Mouse (Mus musculus) macrophage (primary cell): ENCODE data around the gene Nup210l. TPM values are rescaled to one million over a fixed set of nuclear protein-coding genes. Genes with fewer than 3 reads are reported as not detected.

Experiments used
- H3K27ac ChIP-seq: fragments of 350-480 bp; formaldehyde crosslinking; 2 replicates; pipeline ENCODE4 v1.9.0; 2021
- H3K36me3 ChIP-seq: fragments of 350-480 bp; formaldehyde crosslinking; 2 replicates; pipeline ENCODE4 v1.9.0; 2021; ENCODE audit errors: inconsistent target
- H3K4me3 ChIP-seq: fragments of 350-480 bp; formaldehyde crosslinking; 2 replicates; pipeline ENCODE4 v1.9.0; 2021; ENCODE audit errors: inconsistent target
- H3K79me2 ChIP-seq: fragments of 350-480 bp; formaldehyde crosslinking; 2 replicates; pipeline ENCODE4 v1.9.0; 2021; ENCODE audit errors: inconsistent target
- WGBS: methylation state at CpG from one replicate; pipeline ENCODE4 v1.1.7; 2026; ENCODE audit warnings: inconsistent platforms; ENCODE audit not compliant: missing documents; 5-methylcytosine and 5-hydroxymethylcytosine counted together
- polyA plus RNA-seq: library from polyadenylated mRNA; stranded (reverse); fragments of 250-400 nt; gene quantifications from 3 replicates; pipeline ENCODE4 v1.2.4, GENCODE M21; 2018; ENCODE audit warnings: inconsistent platforms

The Nup210l gene
- polyA plus RNA-seq, 1 experiment from 2014 or later, result not detected

DNA sequence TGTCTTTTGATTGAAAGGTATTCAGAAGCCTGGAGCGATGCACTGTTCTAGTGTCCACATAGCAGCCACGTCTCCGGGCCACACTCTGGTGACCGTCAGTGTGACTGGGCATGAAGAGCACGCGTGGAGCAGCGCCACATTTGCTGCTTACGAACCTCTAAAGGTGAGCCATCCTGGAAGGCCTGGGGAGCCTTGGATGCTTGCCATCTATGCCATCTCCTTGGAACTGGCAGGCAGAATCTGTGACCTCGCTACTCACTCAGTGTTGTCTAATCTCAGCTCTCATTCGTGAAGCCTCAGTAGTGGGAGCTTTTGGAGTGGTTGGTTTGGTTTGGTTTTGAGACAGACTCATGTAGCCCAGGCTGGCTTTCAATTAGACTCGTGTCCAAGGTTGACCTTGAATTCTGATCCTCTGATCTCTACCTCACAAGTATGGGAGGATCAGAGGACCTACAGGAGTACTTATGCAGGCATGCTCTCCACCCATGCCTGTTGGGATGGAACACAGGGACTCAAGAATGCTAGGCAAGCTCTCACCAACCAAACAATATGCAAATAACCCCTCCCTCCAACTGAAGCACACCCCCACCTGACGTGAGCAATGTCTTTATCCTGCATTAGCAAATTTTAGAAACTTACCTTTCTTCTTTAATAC, 47.3 kb downstream of the Nup210l start:
- no peaks in the 10 kb centered on the region for H3K79me2 ChIP-seq
- WGBS, result 98% methylated on average over 12 of the region's 12 CpGs
- H3K4me3 ChIP-seq, result no peak overlapping the region
- no peaks in the 10 kb centered on the region for H3K36me3 ChIP-seq
- H3K27ac ChIP-seq, result no peak overlapping the region

DNA sequence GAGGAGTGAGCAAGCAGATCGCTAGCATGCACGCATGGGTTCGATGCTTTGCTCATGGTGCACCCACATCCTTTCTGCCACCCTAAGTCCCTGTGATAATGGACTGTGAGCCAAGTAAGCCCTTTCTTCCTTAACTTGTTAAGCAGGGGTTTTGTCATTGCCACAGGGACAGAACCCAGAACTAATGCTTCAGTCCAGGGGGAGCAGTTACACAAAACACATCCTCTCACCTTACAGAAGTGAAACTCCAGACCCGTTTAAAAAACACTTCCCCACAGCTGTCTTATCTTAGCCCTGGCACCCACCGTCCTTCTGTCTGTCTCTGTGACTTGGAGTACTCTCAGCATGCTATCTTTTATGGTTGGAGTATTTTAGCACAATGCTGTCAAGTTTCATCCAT, 52.1 kb downstream of the Nup210l start:
- Histone ChIP-seq H3K27ac (no peak overlapping the region), H3K36me3 (no peaks in the 10 kb centered on the region), H3K79me2 (no peaks in the 10 kb centered on the region), H3K4me3 (no peak overlapping the region)
- WGBS, result 8% methylated on average over 5 of the region's 5 CpGs

- WGBS, result 94% methylated on average over 9 of the region's 9 CpGs
- no peaks in the 10 kb centered on the region for H3K36me3 ChIP-seq
- H3K27ac ChIP-seq, result no peak overlapping the region
Measured at GRCm38 (mm10) chr3:90159757-90160156, 55.8 kb downstream of the Nup210l start.

GRCm38 (mm10) chr3:90161541-90161940, 57.6 kb downstream of the Nup210l start:
- Histone ChIP-seq H3K4me3 (no peak overlapping the region), H3K36me3 (no peaks in the 10 kb centered on the region), H3K79me2 (no peaks in the 10 kb centered on the region), H3K27ac (no peak overlapping the region)
- whole genome bisulfite sequencing, result 92% methylated on average over 3 of the region's 3 CpGs

More at GRCm38 (mm10) chr3:90159757-90160156, 55.8 kb downstream of the Nup210l start:
- Histone ChIP-seq H3K79me2 (no peaks in the 10 kb centered on the region), H3K4me3 (no peak overlapping the region)

- no peaks in the 10 kb centered on the region for H3K79me2 ChIP-seq
- H3K27ac ChIP-seq, result no peak overlapping the region
- H3K4me3 ChIP-seq, result no peak overlapping the region
- no peaks in the 10 kb centered on the region for H3K36me3 ChIP-seq
- WGBS, result 73% methylated on average over 3 of the region's 3 CpGs
Measured at GRCm38 (mm10) chr3:90179566-90179965, 75.6 kb downstream of the Nup210l start.

DNA sequence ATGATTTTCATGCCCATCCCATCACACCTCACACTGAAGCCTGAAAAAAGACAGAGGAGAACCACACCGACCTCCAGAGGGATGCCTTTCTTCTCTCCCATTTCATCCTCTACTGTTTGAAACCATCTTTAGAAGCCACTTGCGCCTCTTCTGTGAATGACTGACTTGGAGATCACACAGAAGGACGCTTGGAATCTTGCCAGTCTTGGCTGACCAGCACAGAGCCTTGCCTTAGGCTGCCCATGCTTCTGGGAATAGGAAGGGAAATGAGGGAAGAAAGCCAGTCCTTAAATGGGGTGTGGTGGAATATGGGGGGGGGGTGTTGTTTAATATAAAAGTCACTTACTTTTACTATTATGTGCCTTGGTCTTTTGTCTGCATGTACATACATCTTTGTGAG, 79.6 kb downstream of the Nup210l start:
- Histone ChIP-seq H3K27ac (no peak overlapping the region), H3K79me2 (no peaks in the 10 kb centered on the region), H3K36me3 (no peaks in the 10 kb centered on the region), H3K4me3 (no peak overlapping the region)
- 79% methylated on average over 3 of the region's 3 CpGs for WGBS

GRCm38 (mm10) chr3:90190859-90191510, 87.1 kb downstream of the Nup210l start:
- Histone ChIP-seq H3K36me3 (no peaks in the 10 kb centered on the region), H3K79me2 (no peaks in the 10 kb centered on the region), H3K27ac (no peak overlapping the region), H3K4me3 (no peak overlapping the region)
- WGBS, result 93% methylated on average over 10 of the region's 11 CpGs

DNA sequence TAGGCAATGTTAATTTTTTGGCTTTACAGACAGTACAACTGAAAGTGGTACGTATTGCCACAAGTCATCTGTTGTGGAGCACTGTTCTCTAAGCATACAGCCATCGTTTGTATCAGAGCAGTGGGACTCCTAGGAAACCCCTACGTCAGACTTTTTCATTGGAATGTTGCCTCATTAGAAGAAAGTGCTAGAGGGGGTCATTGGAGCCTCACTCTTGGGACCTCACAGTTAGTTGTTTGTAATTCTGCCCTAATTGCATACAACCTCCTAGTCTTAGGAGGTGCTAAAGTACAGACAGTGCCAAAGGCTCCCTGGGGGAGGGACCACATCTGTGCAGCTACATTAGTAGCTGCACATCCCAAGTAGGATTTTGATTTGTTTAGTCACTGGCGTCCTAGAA, 90.8 kb downstream of the Nup210l start:
- Histone ChIP-seq H3K36me3 (no peaks in the 10 kb centered on the region), H3K79me2 (no peaks in the 10 kb centered on the region), H3K4me3 (no peak overlapping the region), H3K27ac (no peak overlapping the region)
- WGBS, result 92% methylated on average over 4 of the region's 4 CpGs

GRCm38 (mm10) chr3:90195644-90196043, 91.7 kb downstream of the Nup210l start:
- Histone ChIP-seq H3K4me3 (no peak overlapping the region), H3K79me2 (no peaks in the 10 kb centered on the region), H3K27ac (no peak overlapping the region), H3K36me3 (no peaks in the 10 kb centered on the region)
- WGBS, result 83% methylated on average over 1 of the region's 1 CpGs

DNA sequence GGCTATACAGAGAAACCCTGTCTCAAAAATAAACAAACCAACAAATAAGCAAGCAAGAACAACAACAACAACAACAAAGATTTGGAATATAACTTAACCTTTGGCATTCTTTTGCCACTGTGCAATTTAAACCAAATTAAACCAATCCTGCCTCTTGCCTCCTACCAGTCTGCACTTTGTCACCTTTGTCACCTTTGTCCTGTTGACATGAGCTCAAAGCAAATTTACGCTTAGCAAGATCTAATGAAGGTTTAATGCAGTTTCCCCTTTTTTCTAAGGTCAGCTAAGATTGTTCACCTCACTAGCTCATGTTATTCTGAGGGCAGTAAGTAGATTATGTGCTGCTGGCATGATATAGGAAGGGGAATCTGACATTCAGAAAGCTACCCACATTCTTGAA, 93.6 kb downstream of the Nup210l start:
- H3K36me3 ChIP-seq, result no peaks in the 10 kb centered on the region
- 80% methylated on average over 1 of the region's 1 CpGs for WGBS
- no peaks in the 10 kb centered on the region for H3K79me2 ChIP-seq
- no peak overlapping the region for H3K4me3 ChIP-seq
- no peak overlapping the region for H3K27ac ChIP-seq

- Histone ChIP-seq H3K36me3 (no peaks in the 10 kb centered on the region), H3K4me3 (no peak overlapping the region), H3K79me2 (no peaks in the 10 kb centered on the region), H3K27ac (no peak overlapping the region)
- WGBS, result 100% methylated on average over 1 of the region's 1 CpGs
Measured at GRCm38 (mm10) chr3:90202884-90203283, 99.0 kb downstream of the Nup210l start.

DNA sequence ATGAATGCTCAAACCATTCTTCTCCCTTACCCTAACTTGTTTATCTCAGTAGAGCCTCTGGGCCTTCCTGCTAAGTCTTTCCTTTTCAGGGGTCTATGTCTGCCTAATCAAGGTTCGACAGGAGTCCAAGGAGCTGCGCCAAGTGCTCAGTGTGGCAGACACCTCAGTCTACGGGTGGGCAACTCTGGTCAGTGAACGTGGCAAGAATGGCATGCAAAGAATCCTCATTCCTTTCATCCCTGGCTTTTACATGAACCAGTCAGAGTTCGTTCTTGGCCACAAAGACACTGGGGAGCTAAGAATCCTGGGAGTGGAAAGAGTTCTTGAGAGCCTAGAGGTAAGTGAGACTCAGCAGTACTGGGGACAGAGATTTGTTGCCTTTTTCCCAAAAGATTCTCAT, 99.7 kb downstream of the Nup210l start:
- Histone ChIP-seq H3K4me3 (no peak overlapping the region), H3K36me3 (peaks cover 5% of the 10 kb centered on the region; the same call in 1 of the 2 replicates), H3K79me2 (no peaks in the 10 kb centered on the region), H3K27ac (no peak overlapping the region)
- 94% methylated on average over 5 of the region's 5 CpGs for WGBS

- WGBS, result 96% methylated on average over 2 of the region's 2 CpGs
- no peak overlapping the region for H3K4me3 ChIP-seq
- H3K27ac ChIP-seq, result no peak overlapping the region
- peaks cover 15% of the 10 kb centered on the region; the same call in 1 of the 2 replicates for H3K36me3 ChIP-seq
- H3K79me2 ChIP-seq, result no peaks in the 10 kb centered on the region
Measured at GRCm38 (mm10) chr3:90204582-90204981, 100.7 kb downstream of the Nup210l start.

GRCm38 (mm10) chr3:90208662-90209061, 104.7 kb downstream of the Nup210l start:
- Histone ChIP-seq H3K36me3 (peaks cover 40% of the 10 kb centered on the region; the same call in 1 of the 2 replicates), H3K79me2 (peaks cover 31% of the 10 kb centered on the region), H3K27ac (no peak overlapping the region), H3K4me3 (no peak overlapping the region)
- 97% methylated on average over 2 of the region's 2 CpGs for WGBS

GRCm38 (mm10) chr3:90209908-90210566, 106.1 kb downstream of the Nup210l start:
- Histone ChIP-seq H3K27ac (no peak overlapping the region), H3K36me3 (peaks cover 40% of the 10 kb centered on the region; the same call in 1 of the 2 replicates), H3K79me2 (peaks cover 31% of the 10 kb centered on the region), H3K4me3 (no peak overlapping the region)
- WGBS, result 91% methylated on average over 5 of the region's 5 CpGs
